Mouse (Mus musculus) erythroid progenitor cell, adult 5-6 weeks (primary cell): ENCODE results near the gene Rpl32. TPM values are rescaled to one million over a fixed set of nuclear protein-coding genes. Genes with fewer than 3 reads are reported as not detected.

Source experiments
- ATAC-seq: replicated peaks from 2 replicates; pipeline ENCODE4 v1.8.0; 2016; ENCODE audit warnings: moderate number of reproducible peaks, mild to moderate bottlenecking, moderate TSS enrichment, inconsistent platforms; ENCODE audit not compliant: poor library complexity, low FRiP score, severe bottlenecking
- total RNA-seq, 2 experiments: library from RNA; stranded (forward) in 1 of 2; stranded (reverse) in 1 of 2; fragments of 150-400 nt in 1 of 2; fragments of 186-747, 209-891 nt in 1 of 2; gene quantifications; 2 replicates each; pipeline versions ENCODE4 v1.2.3 to v1.2.4; 2015 to 2017; ENCODE audit warnings: low replicate concordance in 2 of 2

Rpl32 gene
- total RNA-seq (2015; ENCODE audit: low replicate concordance) (1,002 and 1,130 TPM in 2 replicates), total RNA-seq (2017; ENCODE audit: low replicate concordance) (642 and 693 TPM in 2 replicates)

GRCm38 (mm10) chr6:115808488-115809231 is at the start of gene Rpl32:
Rpl32 (minus strand) TSS chr6:115808747.
- ATAC-seq = peak; percentile 94

GRCm38 (mm10) chr6:115856361-115856745 is 47.8 kb upstream of the Rpl32 start:
- ATAC-seq = no peak

GRCm38 (mm10) chr6:115855733-115856360 is 47.3 kb upstream of the Rpl32 start:
- no peak for ATAC-seq

GRCm38 (mm10) chr6:115854432-115854831 is 45.9 kb upstream of the Rpl32 start:
- no peak for ATAC-seq

DNA sequence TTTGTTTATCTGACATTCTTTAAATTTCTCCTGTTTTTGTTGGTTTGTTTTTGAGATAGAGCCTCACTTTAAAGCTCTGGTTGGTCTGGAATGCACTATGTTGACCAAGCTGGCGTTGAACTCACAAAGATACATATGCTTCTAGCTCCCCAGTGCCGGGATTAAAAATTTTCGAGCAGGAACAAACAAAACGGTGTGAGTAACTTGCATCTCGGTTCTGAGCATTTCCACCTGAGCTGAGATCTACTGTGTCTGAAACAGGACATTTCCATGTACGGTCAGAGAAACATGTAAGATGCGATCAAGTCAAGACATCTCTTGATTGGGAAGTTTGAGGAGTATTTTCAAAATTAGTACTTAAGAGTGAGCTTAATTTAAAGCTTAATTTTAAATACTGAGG is 45.4 kb upstream of the Rpl32 start:
- no peak for ATAC-seq

GRCm38 (mm10) chr6:115853091-115853813 is 44.7 kb upstream of the Rpl32 start, which contains the start of the genes Mbd4 and Ift122:
Mbd4 (minus strand) TSS chr6:115853371.
Ift122 (plus strand) TSS chr6:115853470.
- ATAC-seq = peak; percentile 97

DNA sequence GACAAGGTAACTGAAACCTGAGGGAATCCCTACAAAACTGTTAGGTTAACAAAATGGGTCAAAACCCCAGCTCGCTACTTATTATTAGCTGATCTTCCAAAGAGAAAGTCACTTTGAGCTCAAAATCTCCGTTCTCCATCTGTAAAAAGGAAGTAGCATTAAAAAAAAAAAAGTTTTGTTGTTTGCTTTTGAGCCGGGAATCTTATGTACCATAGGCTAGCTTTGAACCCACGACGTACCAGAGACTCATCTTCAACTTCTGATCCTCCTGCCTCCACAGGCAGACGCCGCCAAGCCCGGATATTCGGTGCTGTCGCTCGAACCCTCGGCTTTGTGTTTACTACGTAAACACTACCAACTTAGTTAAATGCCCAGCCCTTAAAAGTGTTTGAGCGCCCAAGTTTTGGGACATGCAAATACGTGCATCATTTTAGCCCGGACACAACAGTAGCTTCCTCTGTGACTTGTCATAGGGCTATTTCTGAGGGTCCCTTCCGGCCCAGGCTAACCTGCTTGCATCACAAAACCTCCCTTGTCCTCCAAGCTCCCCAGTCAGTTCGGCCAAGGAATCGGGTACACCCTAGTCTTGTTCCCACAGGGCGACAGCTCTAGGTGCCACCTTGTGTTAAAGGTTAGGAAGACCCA is 44.0 kb upstream of the Rpl32 start:
- peak; percentile 4; the same call in 1 of the 2 replicates for ATAC-seq

DNA sequence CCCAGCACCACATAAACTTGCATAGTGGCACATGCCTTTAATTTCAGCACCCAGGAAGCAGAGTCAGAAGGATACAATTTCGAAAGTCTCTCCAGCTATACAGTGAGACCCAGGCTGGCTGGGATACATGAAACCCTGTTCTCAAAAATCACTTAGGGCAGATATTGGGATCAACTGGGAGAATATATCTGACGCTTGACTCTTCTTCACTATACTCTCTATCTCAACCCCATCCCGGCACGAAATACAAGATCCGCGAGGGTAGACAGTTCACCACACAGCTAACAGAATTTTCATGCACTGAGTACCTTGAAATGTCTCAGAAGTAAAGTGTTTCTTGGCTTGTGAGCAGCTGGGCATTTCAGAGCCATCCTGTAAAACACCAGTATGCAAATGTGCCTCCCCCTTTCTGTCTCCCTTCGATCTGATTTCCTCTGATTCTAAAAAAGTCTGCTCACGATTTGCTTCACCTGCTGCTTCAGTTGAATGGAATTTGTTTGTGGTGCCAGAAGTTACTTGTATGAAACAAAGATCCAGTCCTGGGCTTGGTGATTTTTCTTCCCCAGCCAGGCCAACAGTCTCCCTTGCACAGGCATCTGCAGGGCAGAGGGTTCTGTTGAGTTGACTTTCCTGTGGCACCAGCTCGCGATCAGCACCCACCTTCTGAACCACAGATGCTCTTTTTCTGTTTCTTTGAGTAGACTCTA is 40.2 kb upstream of the Rpl32 start:
- ATAC-seq = no peak

DNA sequence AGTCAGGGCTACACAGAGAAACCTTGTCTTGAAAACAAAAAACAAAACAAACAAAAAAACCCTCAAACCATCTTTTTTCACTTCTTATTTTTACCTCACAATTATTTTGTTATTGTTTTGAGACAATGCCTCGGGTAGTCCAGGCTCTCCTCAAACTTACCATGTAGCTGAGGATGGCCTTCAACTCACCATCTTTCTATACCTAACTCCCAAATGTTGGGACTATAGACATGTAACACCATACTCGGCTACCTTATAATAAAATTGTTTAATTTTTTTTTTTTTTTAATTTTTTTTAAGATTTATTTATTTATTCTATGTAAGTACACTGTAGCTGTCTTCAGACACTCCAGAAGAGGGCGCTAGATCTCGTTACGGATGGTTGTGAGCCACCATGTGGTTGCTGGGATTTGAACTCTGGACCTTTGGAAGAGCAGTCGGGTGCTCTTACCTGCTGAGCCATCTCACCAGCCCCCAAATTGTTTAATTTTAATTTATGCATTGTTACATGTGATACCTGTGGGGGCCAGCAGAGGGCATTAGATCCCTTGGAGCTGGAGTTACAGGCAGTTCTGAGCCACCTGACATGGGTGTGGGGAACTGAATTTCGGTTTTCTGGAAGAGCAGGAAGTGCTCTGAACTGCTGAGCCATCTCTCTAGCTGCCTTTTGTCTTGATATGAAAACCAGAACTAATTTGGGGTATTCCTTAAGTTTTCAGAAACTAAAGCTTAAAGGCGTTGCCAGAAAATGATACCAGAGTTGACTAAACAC is 38.3 kb upstream of the Rpl32 start:
- ATAC-seq = peak; percentile 69

DNA sequence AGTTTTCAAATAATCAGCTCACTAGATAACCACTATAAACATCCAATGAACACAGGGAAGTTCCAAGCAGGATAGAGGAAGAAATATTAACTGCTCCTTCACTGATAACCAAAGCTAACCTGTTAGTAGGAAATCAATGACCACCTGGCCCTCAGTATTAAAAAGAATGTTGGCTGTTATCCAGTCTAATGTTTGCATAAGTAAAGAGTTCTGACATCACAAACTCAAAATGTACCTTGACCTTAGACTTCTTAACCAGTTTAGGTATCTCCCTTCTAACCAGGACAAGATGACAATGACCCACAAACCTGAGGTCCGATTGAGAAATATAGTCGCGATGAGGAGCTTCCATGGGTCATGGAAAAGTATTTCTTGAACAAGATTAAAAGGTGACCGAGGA is 36.5 kb upstream of the Rpl32 start:
- no peak for ATAC-seq

DNA sequence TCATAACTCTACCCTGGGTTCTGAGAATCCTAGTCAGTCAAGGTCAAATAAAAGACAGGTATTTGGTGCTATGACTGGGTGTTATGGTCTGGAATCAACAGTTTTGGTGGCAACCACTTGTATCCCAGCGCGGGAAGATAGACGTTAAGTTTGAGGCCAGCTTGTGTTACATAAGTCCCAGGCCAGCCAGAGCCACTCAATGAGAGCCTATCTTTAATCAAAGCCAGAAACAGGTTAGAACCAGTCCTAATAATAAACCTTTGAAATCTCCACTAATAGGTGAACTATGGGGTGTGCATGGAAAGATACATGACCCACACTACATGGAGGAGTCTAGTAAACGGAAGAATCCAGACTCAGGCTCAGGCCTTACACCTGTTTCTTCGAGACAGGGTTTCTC is 30.2 kb upstream of the Rpl32 start:
- ATAC-seq = no peak

GRCm38 (mm10) chr6:115838161-115838597 is 29.6 kb upstream of the Rpl32 start, which contains the start of gene Efcab12:
Efcab12 (minus strand) TSS chr6:115838412.
- peak; percentile 96 for ATAC-seq

- no peak for ATAC-seq
Measured at GRCm38 (mm10) chr6:115833861-115834260, 25.3 kb upstream of the Rpl32 start.

- no peak for ATAC-seq
Measured at GRCm38 (mm10) chr6:115832152-115832850, 23.8 kb upstream of the Rpl32 start.

DNA sequence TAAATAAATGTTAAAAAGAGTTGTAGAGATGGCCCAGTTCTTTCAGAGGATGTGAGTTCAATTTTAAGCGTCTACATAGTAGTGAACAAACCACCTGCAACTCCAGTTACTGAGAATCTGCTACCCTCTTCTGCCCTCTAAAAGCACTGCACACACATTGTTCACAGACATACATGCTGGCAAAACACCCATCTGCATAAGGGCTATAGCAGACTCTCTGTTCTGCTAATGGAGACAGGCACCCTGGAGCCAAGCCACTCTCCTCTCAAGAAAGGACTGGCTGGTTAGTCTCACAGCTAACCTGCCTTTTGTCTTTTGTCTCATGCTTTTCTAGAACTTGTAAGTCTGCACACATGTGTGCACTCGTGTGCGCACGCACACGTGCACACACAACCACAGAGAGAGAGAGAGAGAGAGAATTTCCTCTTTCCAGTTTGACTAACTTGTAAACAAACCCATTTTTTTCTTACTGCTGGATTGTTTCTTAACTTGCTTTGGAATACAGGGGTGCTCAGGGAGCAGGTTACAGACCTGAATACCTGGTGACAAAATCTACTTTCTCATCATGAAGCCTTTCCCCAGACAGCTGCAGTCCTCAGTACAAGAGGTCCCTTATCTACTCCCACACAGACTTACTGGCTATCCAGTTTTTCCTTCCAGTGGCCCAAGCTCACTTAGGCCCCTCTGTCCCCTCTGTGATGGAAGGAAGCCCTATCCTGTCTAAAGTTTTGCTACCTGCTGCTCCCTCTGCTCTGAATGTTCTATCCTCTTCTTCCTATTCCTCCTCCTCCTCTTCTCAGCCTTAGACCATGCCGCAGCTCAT is 22.4 kb upstream of the Rpl32 start:
- 0 out of 2 replicates have a peak, but pooled peaks have one; percentile 25 for ATAC-seq

DNA sequence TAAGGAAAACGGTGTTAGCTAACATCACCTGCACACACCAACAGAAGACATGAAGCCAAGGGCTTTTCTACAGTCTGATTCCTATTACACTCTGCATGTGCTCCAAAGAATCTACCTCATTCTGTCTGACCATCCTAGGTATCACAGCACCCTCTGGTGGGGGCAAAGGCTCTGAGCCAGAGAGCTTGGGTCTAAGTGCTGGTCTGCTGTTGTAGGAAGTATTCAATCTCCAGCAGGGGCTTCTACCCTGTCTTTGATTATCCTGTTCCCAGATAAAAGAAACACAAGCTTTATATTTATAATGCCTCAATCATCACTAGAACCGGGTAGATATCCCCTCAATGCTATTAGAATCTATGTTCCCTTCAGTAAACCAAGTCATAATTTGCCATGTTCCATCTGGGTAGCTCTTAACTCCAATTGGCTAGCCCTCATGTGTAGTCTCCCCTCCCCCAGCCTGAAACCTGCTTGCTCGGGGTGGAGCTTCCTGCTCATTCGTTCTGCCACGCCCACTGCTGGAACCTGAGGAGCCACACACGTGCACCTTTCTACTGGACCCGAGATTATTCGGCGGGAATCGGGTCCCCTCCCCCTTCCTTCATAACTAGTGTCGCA is 15.4 kb upstream of the Rpl32 start:
- ATAC-seq = peak; percentile 82
